Mouse (Mus musculus): ENCODE measurements around the gene Lck. TPM values are rescaled to one million over a fixed set of nuclear protein-coding genes. Genes with fewer than 3 reads are reported as not detected.

Lck gene
- polyA plus RNA-seq (2015; fragmentation: Illumina TruSeq; extraction: RNeasy Lipid Tissue Mini Kit (QIAGEN cat#74804); ENCODE audit: low read depth, low replicate concordance) = 2.3 TPM

GRCm38 (mm10) chr4:129573430-129573829 lies at the start of gene Lck:
Lck (minus strand) TSS chr4:129573641.

GRCm38 (mm10) chr4:129618786-129619691 lies 45.6 kb upstream of the Lck start, which contains the start of gene Iqcc:
Iqcc (minus strand) TSS chr4:129619099.

DNA sequence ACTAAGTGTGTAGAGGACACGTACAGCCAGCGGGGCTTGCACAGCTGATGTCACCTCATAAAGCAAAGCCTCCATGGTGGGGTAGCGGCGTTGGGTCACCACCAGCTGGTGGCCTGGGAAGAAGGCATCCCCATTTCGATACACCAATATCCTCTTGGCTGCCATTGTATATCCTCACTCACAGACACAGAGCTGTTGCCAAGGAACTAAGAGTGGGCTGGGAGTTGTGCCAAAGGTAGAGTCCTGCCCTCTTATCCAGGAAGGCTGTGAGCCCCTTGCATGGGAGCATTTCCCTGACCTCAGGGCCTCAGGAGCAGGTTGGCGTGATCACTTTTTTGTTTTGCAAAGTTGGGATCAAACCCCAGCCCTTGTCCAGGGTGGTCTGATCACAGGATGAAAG lies 40.7 kb upstream of the Lck start, which contains the start of gene Dcdc2b:
Dcdc2b (minus strand) TSS at position 165 of the 400 bp plus-strand sequence.

GRCm38 (mm10) chr4:129600233-129601158 lies 27.1 kb upstream of the Lck start, which contains the start of the genes Eif3i and Tmem234:
Eif3i (minus strand) TSS chr4:129600648.
Tmem234 (plus strand) TSS chr4:129600668.

DNA sequence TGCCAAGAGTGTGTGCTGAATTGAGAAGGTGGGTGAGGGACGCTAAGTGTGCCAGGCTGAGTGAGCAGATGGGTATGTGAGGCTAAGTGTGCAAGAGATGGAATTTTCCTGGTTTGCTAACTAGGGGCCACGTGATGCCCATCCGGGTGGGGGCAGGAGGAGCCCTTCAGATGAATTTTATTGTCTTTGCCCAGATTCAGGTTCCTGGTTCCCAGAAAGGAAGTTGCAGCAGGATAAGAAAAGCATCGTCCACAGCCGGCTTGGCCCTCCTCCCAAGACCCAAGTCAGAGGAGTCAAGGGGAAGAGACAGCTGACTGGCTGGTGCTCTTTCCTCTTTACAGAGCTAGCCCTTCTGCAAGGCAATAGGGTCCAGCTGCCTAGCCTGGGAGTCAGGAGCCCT lies 5.0 kb upstream of the Lck start, which contains the start of gene Fam167b:
Fam167b (minus strand) TSS at position 84 of the 400 bp plus-strand sequence.

DNA sequence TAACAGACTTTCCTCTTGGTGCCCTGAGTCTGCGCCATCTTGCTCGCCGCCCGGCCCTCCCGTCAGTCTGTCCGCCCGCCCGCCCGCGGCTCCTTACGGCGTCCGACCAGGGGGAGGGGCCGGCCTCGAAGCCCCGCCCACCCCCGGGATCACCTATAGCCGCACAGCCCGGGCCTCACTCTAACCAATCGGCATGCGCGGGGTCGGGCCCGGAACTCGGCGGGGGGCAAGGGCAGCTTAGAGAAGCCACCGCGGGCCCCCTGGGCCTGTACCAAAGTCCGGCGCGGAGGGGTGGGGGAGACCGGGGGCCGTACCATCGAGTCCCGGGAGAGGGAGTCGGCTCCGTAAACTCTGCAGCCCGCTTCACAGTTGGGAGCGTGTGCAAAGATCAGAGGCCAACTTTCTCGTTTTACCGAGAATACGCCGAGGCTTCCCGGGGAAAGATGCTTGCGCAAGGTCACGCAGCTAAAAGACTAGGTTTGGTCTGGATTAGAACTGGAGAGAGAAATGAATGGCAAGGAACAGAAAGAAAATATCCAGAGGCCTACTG lies 30.8 kb downstream of the Lck start, which contains the start of gene Hdac1:
Hdac1 (minus strand) TSS at position 122 of the 550 bp plus-strand sequence.

DNA sequence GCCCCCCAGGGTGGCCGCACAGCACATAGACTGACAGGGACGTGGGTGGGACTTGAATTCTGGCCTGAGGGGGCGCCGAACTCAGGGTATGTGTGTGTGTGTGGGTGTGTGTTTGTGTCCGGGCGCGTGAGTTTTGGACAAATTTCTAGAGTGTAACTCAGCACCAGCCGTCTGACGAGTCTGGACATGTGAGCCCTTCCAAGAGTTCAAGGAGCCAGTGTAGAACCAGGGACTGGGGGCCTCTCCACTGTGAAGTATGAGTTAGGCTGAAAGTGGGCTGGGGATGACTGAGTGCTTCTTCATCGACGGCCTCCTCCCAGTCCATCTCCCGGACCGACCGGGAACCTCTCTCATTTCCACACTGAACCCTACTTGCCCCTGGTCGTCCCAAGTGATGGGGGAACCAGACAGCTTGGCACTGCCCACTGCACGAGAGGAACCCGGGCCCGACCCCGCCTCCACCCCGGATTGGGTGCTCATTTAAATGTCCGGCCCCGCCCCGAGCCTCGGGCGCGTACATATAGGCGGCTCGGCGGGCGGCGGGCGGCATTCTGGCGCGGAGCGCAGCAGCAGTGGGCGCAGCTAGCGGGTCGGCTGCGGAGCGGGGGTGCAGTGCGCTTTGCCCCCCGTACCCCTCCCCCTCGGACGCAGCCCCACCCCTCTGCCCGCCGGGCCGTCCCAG lies 60.2 kb downstream of the Lck start, which contains the start of gene Marcksl1:
Marcksl1 (plus strand) TSS at position 496 of the 682 bp plus-strand sequence.

Other genes with a start within 250 kb of the Lck start
- 91.6 TPM for gene Rbbp4, start 238.3 kb downstream of the Lck start, polyA plus RNA-seq (2015; fragmentation: Illumina TruSeq; extraction: RNeasy Lipid Tissue Mini Kit (QIAGEN cat#74804); ENCODE audit: low read depth, low replicate concordance)
- gene Zbtb8os, start 237.9 kb downstream of the Lck start, polyA plus RNA-seq (2015; fragmentation: Illumina TruSeq; extraction: RNeasy Lipid Tissue Mini Kit (QIAGEN cat#74804); ENCODE audit: low read depth, low replicate concordance) = 37.3 TPM
- 6.8 TPM for gene Zbtb8a, start 195.5 kb downstream of the Lck start, polyA plus RNA-seq (2015; fragmentation: Illumina TruSeq; extraction: RNeasy Lipid Tissue Mini Kit (QIAGEN cat#74804); ENCODE audit: low read depth, low replicate concordance)
- gene Zbtb8b, start 132.8 kb downstream of the Lck start, polyA plus RNA-seq (2015; fragmentation: Illumina TruSeq; extraction: RNeasy Lipid Tissue Mini Kit (QIAGEN cat#74804); ENCODE audit: low read depth, low replicate concordance) = 3.6 TPM
- 50.2 TPM for gene Bsdc1, start 112.1 kb downstream of the Lck start, polyA plus RNA-seq (2015; fragmentation: Illumina TruSeq; extraction: RNeasy Lipid Tissue Mini Kit (QIAGEN cat#74804); ENCODE audit: low read depth, low replicate concordance)
- not detected for gene Tssk3, start 82.6 kb downstream of the Lck start, polyA plus RNA-seq (2015; fragmentation: Illumina TruSeq; extraction: RNeasy Lipid Tissue Mini Kit (QIAGEN cat#74804); ENCODE audit: low read depth, low replicate concordance)
- not detected for gene Fam229a, start 82.5 kb downstream of the Lck start, polyA plus RNA-seq (2015; fragmentation: Illumina TruSeq; extraction: RNeasy Lipid Tissue Mini Kit (QIAGEN cat#74804); ENCODE audit: low read depth, low replicate concordance)
- 72.9 TPM for gene Marcksl1, start 60.1 kb downstream of the Lck start, polyA plus RNA-seq (2015; fragmentation: Illumina TruSeq; extraction: RNeasy Lipid Tissue Mini Kit (QIAGEN cat#74804); ENCODE audit: low read depth, low replicate concordance)
- 38.9 TPM for gene Hdac1, start 30.9 kb downstream of the Lck start, polyA plus RNA-seq (2015; fragmentation: Illumina TruSeq; extraction: RNeasy Lipid Tissue Mini Kit (QIAGEN cat#74804); ENCODE audit: low read depth, low replicate concordance)
- 1.2 TPM for gene Fam167b, start 4.9 kb upstream of the Lck start, polyA plus RNA-seq (2015; fragmentation: Illumina TruSeq; extraction: RNeasy Lipid Tissue Mini Kit (QIAGEN cat#74804); ENCODE audit: low read depth, low replicate concordance)
- 229 TPM for gene Eif3i, start 27.0 kb upstream of the Lck start, polyA plus RNA-seq (2015; fragmentation: Illumina TruSeq; extraction: RNeasy Lipid Tissue Mini Kit (QIAGEN cat#74804); ENCODE audit: low read depth, low replicate concordance)
- gene Tmem234, start 27.0 kb upstream of the Lck start, polyA plus RNA-seq (2015; fragmentation: Illumina TruSeq; extraction: RNeasy Lipid Tissue Mini Kit (QIAGEN cat#74804); ENCODE audit: low read depth, low replicate concordance) = 151 TPM
- 5.6 TPM for gene Dcdc2b, start 40.6 kb upstream of the Lck start, polyA plus RNA-seq (2015; fragmentation: Illumina TruSeq; extraction: RNeasy Lipid Tissue Mini Kit (QIAGEN cat#74804); ENCODE audit: low read depth, low replicate concordance)
- gene Iqcc, start 45.5 kb upstream of the Lck start, polyA plus RNA-seq (2015; fragmentation: Illumina TruSeq; extraction: RNeasy Lipid Tissue Mini Kit (QIAGEN cat#74804); ENCODE audit: low read depth, low replicate concordance) = 33.5 TPM
- 55.4 TPM for gene Ccdc28b, start 50.3 kb upstream of the Lck start, polyA plus RNA-seq (2015; fragmentation: Illumina TruSeq; extraction: RNeasy Lipid Tissue Mini Kit (QIAGEN cat#74804); ENCODE audit: low read depth, low replicate concordance)
- gene Txlna, start 67.4 kb upstream of the Lck start, polyA plus RNA-seq (2015; fragmentation: Illumina TruSeq; extraction: RNeasy Lipid Tissue Mini Kit (QIAGEN cat#74804); ENCODE audit: low read depth, low replicate concordance) = 33.5 TPM
- 45.4 TPM for gene Kpna6, start 99.1 kb upstream of the Lck start, polyA plus RNA-seq (2015; fragmentation: Illumina TruSeq; extraction: RNeasy Lipid Tissue Mini Kit (QIAGEN cat#74804); ENCODE audit: low read depth, low replicate concordance)
- 7.9 TPM for gene Tmem39b, start 123.2 kb upstream of the Lck start, polyA plus RNA-seq (2015; fragmentation: Illumina TruSeq; extraction: RNeasy Lipid Tissue Mini Kit (QIAGEN cat#74804); ENCODE audit: low read depth, low replicate concordance)
- 91.9 TPM for gene Khdrbs1, start 168.7 kb upstream of the Lck start, polyA plus RNA-seq (2015; fragmentation: Illumina TruSeq; extraction: RNeasy Lipid Tissue Mini Kit (QIAGEN cat#74804); ENCODE audit: low read depth, low replicate concordance)
- 159 TPM for gene Ptp4a2, start 237.6 kb upstream of the Lck start, polyA plus RNA-seq (2015; fragmentation: Illumina TruSeq; extraction: RNeasy Lipid Tissue Mini Kit (QIAGEN cat#74804); ENCODE audit: low read depth, low replicate concordance)

Data from brain, adult 10 weeks (tissue).